Mouse (Mus musculus) heart, postnatal 14 days (tissue): ENCODE results near the gene Dnajb7. TPM values are rescaled to one million over a fixed set of nuclear protein-coding genes. Genes with fewer than 3 reads are reported as not detected.

ENCODE experiments used
- DNase-seq, 2 experiments: peaks; one replicate each; pipeline ENCODE4 v3.0.0; 2021 to 2022
- intact Hi-C: fragments of 180-260 bp; cut with DNase I; formaldehyde crosslinking; loops from one replicate; pipeline ENCODE4 v1.15.1; 2025
- total RNA-seq, 2 experiments: library from RNA; stranded (reverse); gene quantifications; 2 replicates each; pipeline ENCODE4 v1.2.3; 2021

Dnajb7 gene
- total RNA-seq, 2 experiments from 2014 or later: not detected

DNA sequence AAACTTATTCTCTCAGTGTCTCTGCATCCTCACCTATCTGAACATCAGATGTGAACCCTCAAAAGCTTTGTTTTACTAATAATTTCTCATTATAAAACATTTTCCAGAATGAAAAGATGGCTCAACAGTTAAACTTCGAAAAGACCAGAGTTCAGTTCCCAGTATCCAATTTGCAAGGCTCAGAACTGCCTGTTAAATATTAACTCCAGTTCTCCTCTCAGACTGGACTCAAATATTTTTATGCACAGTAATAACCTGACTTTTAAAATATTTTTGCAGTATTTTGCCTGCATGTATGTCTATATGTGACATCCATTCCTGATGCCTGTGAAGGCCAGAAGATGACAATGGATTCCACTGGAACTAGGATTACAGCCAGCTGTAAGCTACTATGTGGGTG, 39.5 kb downstream of the Dnajb7 start:
- no peak for DNase-seq
- intact Hi-C loops: no loop called here

- intact Hi-C loops: no loop called here
- DNase-seq: no peak
Observed at GRCm38 (mm10) chr15:81366241-81366640, 41.9 kb downstream of the Dnajb7 start.

DNA sequence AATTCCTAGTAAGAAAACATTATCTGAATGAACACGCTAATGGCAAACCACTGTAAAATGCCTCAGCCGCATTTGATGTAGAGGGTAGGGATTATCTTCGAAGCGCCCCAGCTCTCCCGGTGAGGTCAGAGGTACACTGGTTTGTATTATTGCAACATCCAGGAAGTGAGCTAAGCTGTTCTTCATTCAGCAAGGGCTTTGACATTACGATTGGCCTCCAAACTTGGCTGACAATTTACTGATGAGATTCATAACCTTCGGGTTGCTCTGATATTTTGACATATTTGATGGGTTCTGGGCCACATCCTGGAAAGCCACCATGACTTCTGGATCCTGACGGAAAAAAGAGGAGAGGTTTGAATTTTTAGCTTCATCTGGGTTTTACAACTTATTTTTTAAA, 42.9 kb downstream of the Dnajb7 start:
- intact Hi-C loops: no loop called here
- DNase-seq: no peak

DNA sequence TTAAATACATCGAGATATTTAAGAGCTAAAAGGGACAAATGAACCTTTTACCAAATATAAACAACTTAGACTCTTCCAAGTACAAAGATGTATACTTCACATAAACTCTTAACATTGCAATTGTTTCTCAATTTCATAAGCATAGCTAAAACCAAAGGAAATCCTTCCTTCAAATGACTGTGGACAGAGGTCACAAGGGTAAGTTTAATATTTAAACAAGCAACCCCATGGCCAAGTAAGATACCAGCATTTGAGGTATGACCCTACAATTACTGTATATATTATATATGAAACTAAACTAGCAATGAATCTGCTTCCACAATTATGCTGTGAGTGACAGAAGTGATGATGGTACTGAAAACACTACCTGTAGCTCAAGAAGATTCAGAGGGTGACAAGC, 43.8 kb downstream of the Dnajb7 start:
- no peak for DNase-seq
- intact Hi-C loops: no loop called here

DNA sequence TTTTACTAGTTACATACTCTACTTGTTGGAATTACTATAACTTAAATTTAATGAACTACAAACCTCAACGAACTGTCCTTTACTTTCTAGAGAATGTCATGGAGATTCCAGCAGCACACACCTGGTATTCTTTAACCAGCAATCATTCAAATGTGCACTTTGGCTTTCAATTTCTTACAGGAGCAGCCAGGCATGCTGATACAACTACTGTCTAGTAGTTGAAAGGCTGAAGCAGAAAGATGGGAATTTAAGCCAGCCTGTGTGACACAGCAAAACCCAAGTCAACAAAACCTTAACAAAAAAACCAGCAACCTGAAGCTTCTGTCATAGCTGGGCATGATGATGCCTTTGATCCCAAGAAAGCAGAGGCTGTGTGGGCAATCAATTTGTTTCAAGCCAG, 45.6 kb downstream of the Dnajb7 start:
- intact Hi-C loops: no loop called here
- DNase-seq: no peak

- intact Hi-C loops: loop anchor here (2.0 kb wide), 1 partner anchor 37 kb away; no protein-coding TSS in a partner anchor
- DNase-seq: no peak
Observed at GRCm38 (mm10) chr15:81361417-81362015, 46.6 kb downstream of the Dnajb7 start.

DNA sequence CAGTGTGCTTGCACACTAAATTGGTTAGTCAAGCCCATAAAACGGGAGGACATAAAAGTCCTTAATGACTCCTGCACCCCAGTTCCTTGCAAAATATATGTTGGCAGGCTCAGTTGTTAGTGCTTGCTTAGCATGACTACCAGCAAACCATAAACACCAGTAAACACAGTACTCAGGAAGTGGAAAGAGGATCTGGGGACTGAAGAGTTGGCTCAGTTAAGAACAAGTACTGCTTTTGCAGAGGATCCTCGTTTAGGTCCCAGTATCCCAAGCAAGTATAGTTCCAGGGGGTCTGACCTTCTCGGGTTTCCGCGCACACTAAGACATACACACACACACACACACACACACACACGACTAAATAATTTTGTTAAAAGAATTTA, 47.1 kb downstream of the Dnajb7 start:
- intact Hi-C loops: loop anchor here (2.0 kb wide), 1 partner anchor 38 kb away; no protein-coding TSS in a partner anchor
- DNase-seq: no peak

GRCm38 (mm10) chr15:81360345-81361021, 47.6 kb downstream of the Dnajb7 start, which contains the start of gene Slc25a17:
Gene Slc25a17 (minus strand): TSS chr15:81360812.
- intact Hi-C loops: loop anchor here (2.0 kb wide), 1 partner anchor 38 kb away; no protein-coding TSS in a partner anchor
- DNase-seq: peak; percentile 92 to 96

DNA sequence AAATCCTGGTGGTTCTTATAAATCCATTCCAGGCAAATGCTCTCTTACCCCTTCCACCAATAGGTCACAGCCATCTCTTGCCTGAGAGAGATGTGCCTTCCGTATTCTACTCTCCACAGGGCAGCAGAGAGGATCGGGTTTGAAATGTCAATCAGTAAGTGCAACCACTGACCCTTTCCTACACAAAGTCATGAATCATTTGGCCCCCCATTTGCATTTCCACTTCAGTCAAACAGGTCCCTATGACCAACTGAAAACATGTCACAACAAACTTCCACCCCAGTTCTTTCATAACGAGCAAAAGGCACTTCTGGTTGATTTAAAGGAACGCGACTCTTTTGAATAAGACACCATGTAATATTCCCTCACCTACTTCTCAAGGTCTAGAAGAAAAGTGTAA, 48.7 kb downstream of the Dnajb7 start:
- intact Hi-C loops: no loop called here

GRCm38 (mm10) chr15:81358943-81359342, 49.2 kb downstream of the Dnajb7 start:
- no peak for DNase-seq
- intact Hi-C loops: no loop called here

More for the DNA sequence above, 48.7 kb downstream of the Dnajb7 start:
- DNase-seq: no peak

- no peak for DNase-seq
- intact Hi-C loops: no loop called here
Observed at GRCm38 (mm10) chr15:81356946-81357345, 51.2 kb downstream of the Dnajb7 start.

Other genes with a start within 250 kb of the Dnajb7 start
- gene Mrtfa, start 217.5 kb downstream of the Dnajb7 start, total RNA-seq: 10 to 100 TPM; 12.3 to 13.9 TPM
- gene Mchr1, start 172.8 kb downstream of the Dnajb7 start, total RNA-seq: not detected
- gene Slc25a17, start 47.5 kb downstream of the Dnajb7 start, total RNA-seq: 10 to 100 TPM; 24.3 to 26.5 TPM
- 10 to 100 TPM; 71.5 to 86.1 TPM for gene St13, start 8.2 kb downstream of the Dnajb7 start, total RNA-seq
- 10 to 100 TPM; 12.5 to 13.4 TPM for gene Xpnpep3, start 8.2 kb downstream of the Dnajb7 start, total RNA-seq
- 100 to 1,000 TPM; 120 to 130 TPM for gene Rbx1, start 58.0 kb upstream of the Dnajb7 start, total RNA-seq
- 10 to 100 TPM; 54.6 to 57.1 TPM for gene Ep300, start 177.1 kb upstream of the Dnajb7 start, total RNA-seq